Mouse (Mus musculus) thymus, adult 2 months (tissue): ENCODE results near the gene Tmem274.

Experiments
- CTCF ChIP-seq: fragments of 200-500 bp; IDR thresholded peaks from 2 replicates; pipeline ENCODE4 v1.5.1; 2012; ENCODE audit warnings: mild to moderate bottlenecking, control low read depth, low read length, moderate library complexity, borderline replicate concordance; ENCODE audit not compliant: control insufficient read depth, poor library complexity, insufficient read depth; ENCODE audit errors: extremely low read depth
- POLR2A ChIP-seq: fragments of 200-500 bp; IDR thresholded peaks from 2 replicates; pipeline ENCODE4 v1.6.1; 2012; ENCODE audit warnings: mild to moderate bottlenecking, low read length, control low read depth, moderate library complexity; ENCODE audit not compliant: control insufficient read depth, poor library complexity, insufficient read depth; ENCODE audit errors: extremely low read depth

- TF ChIP-seq CTCF (no peak), POLR2A (no peak)
Measured at GRCm38 (mm10) chr4:149469557-149469956, 7.6 kb upstream of the Tmem274 start.
